7 mouse cellular contexts compared by ENCODE assay signal in genomic region chr6:121210926-121211289, GRCm38 (mm10). TPM values are rescaled to one million over a fixed set of nuclear protein-coding genes. Genes with fewer than 3 reads are reported as not detected.
A peak's percentile ranks its signal among the peaks of the same experiment; 100 is the strongest.
DNase-seq lines count a peak whose midpoint lies in the region; ATAC-seq and TF ChIP-seq lines count a peak whose summit lies in the region.

No protein-coding gene starts in this region.

- no peak overlapping the region for H3K27ac ChIP-seq in liver, adult 2 months (replicated peaks; ENCODE audit: insufficient read depth, low read depth, low read length)
- no peak overlapping the region for H3K27ac ChIP-seq in forebrain, embryonic 10.5 days
- H3K27ac ChIP-seq in intestine, embryonic 16.5 days (ENCODE audit: low read length) = no peak overlapping the region
- no peak overlapping the region for H3K27ac ChIP-seq in neural tube, embryonic 14.5 days (ENCODE audit: low read depth, low read length)

- peak overlapping the region; percentile 14; the same call in 1 of the 2 replicates for H3K9ac ChIP-seq in liver, adult 2 months (ENCODE audit: low read depth, low read length)
- no peak overlapping the region for H3K9ac ChIP-seq in intestine, embryonic 16.5 days (ENCODE audit: low read depth, low read length)
- H3K9ac ChIP-seq in neural tube, embryonic 14.5 days (replicated peaks; ENCODE audit: low read depth, low read length) = peak overlapping the region; percentile 57

- ATAC-seq in intestine, embryonic 16.5 days = peak; percentile 44; the same call in 1 of the 2 replicates
- peak; percentile 42 for ATAC-seq in neural tube, embryonic 14.5 days (ENCODE audit: low read depth)

- intact Hi-C loops in gastrocnemius, postnatal 14 days (cut with DNase I; ENCODE audit: low total_unique reads) = no loop called here

- no peak for TF ChIP-seq POLR2A in liver, adult 2 months (IDR thresholded peaks at IDR 0.05; ENCODE audit: extremely low read depth, insufficient read depth, low read length)

- H3K4me3 ChIP-seq in liver, adult 2 months (ENCODE audit: insufficient read depth, low read depth, low read length) = peak overlapping the region; percentile 42
- H3K4me3 ChIP-seq in forebrain, embryonic 10.5 days = peak overlapping the region; percentile 62
- H3K4me3 ChIP-seq in intestine, embryonic 16.5 days (ENCODE audit: low read length) = peak overlapping the region; percentile 44
- H3K4me3 ChIP-seq in neural tube, embryonic 14.5 days (ENCODE audit: low read depth, low read length) = peak overlapping the region; percentile 43

- no peaks in the 10 kb centered on the region for H3K36me3 ChIP-seq in liver, adult 2 months (ENCODE audit: control insufficient read depth, insufficient read depth, low read length)
- no peaks in the 10 kb centered on the region for H3K36me3 ChIP-seq in forebrain, embryonic 10.5 days (replicated peaks)
- H3K36me3 ChIP-seq in intestine, embryonic 16.5 days (ENCODE audit: control insufficient read depth, insufficient read depth, low read length) = no peaks in the 10 kb centered on the region
- no peaks in the 10 kb centered on the region for H3K36me3 ChIP-seq in neural tube, embryonic 14.5 days (ENCODE audit: control insufficient read depth, insufficient read depth, low read length)

- DNase-seq in liver, adult 2 months (ENCODE audit: extremely low read depth, low read depth, low spot score) = no peak
- DNase-seq in liver = no peak
- peak; percentile 23 for DNase-seq in forebrain, embryonic 10.5 days (ENCODE audit: extremely low spot score, low spot score)
- DNase-seq in adipocyte (ENCODE audit: low spot score) = no peak
- DNase-seq in gastrocnemius, postnatal 14 days = no peak

- peak overlapping the region; percentile 87 for H3K4me2 ChIP-seq in intestine, embryonic 16.5 days (ENCODE audit: low read depth, low read length)
- H3K4me2 ChIP-seq in neural tube, embryonic 14.5 days (ENCODE audit: low read depth, low read length) = peak overlapping the region; percentile 94

- 2% methylated on average over 12 of the region's 12 CpGs for WGBS in liver, adult 2 months
- 2% methylated on average over 12 of the region's 12 CpGs for WGBS in forebrain, embryonic 10.5 days
- 3% methylated on average over 12 of the region's 12 CpGs for WGBS in intestine, embryonic 16.5 days
- WGBS in neural tube, embryonic 14.5 days = under 1% methylated on average over 12 of the region's 12 CpGs

- TF ChIP-seq CTCF in liver, adult 2 months (IDR thresholded peaks at IDR 0.05; ENCODE audit: low read depth, low read length) = no peak

- no peaks in the 10 kb centered on the region for H3K79me2 ChIP-seq in liver, adult 2 months (ENCODE audit: control insufficient read depth, insufficient read depth, low read length)

- peaks cover 6% of the 10 kb centered on the region for H3K4me1 ChIP-seq in liver, adult 2 months (ENCODE audit: control insufficient read depth, insufficient read depth, low read length)
- peaks cover 20% of the 10 kb centered on the region for H3K4me1 ChIP-seq in forebrain, embryonic 10.5 days
- peaks cover 15% of the 10 kb centered on the region for H3K4me1 ChIP-seq in intestine, embryonic 16.5 days (ENCODE audit: control insufficient read depth, insufficient read depth, low read length)
- H3K4me1 ChIP-seq in neural tube, embryonic 14.5 days (ENCODE audit: control insufficient read depth, insufficient read depth, low read length) = peaks cover 12% of the 10 kb centered on the region; the same call in 1 of the 2 replicates

- no peaks in the 10 kb centered on the region for H3K27me3 ChIP-seq in liver, adult 2 months (ENCODE audit: control insufficient read depth, insufficient read depth, low read length)
- H3K27me3 ChIP-seq in forebrain, embryonic 10.5 days (ENCODE audit: poor library complexity, severe bottlenecking) = peaks cover 44% of the 10 kb centered on the region
- peaks cover 25% of the 10 kb centered on the region for H3K27me3 ChIP-seq in intestine, embryonic 16.5 days (replicated peaks; ENCODE audit: control insufficient read depth, insufficient read depth, low read length)
- 0 out of 2 replicates have a peak, but pooled peaks cover 2% of the 10 kb centered on the region for H3K27me3 ChIP-seq in neural tube, embryonic 14.5 days (ENCODE audit: control insufficient read depth, insufficient read depth, low read length)

- H3K9me3 ChIP-seq in forebrain, embryonic 10.5 days = no peaks in the 10 kb centered on the region
- no peaks in the 10 kb centered on the region for H3K9me3 ChIP-seq in intestine, embryonic 16.5 days (ENCODE audit: control insufficient read depth, low read length)
- no peaks in the 10 kb centered on the region for H3K9me3 ChIP-seq in neural tube, embryonic 14.5 days (ENCODE audit: control insufficient read depth, low read length)

RNA-seq across cellular contexts. Expression of gene Tuba8, which starts 0.4 kb away (rescaled TPM):
- 0.55 and 1.9 TPM in 2 replicates for total RNA-seq in liver, adult 2 months (2014; rRNA removed)
- polyA plus RNA-seq in liver, adult 2 months (2012; rRNA removed) = 1.5 and 1.6 TPM in 2 replicates
- 0.40 and 0.54 TPM in 2 replicates for polyA plus RNA-seq in forebrain, embryonic 10.5 days (2016; fragmentation: Nextera tagmentation; extraction: Ambion mirVana)
- 0.44 and 0.68 TPM in 2 replicates for polyA plus RNA-seq in intestine, embryonic 16.5 days (2015; fragmentation: Nextera tagmentation; extraction: Ambion mirVana)
- polyA plus RNA-seq in neural tube, embryonic 14.5 days (2014; fragmentation: Nextera tagmentation; extraction: Ambion mirVana) = 1.3 and 1.5 TPM in 2 replicates
- total RNA-seq in gastrocnemius, postnatal 14 days (2021) = 100 to 1,000 TPM; 149 to 227 TPM

RNA-seq across cellular contexts. Expression of gene Pex26, which starts 27.4 kb away (rescaled TPM):
- total RNA-seq in liver, adult 2 months (2014; rRNA removed) = 10.0 and 13.2 TPM in 2 replicates
- 20.4 and 23.5 TPM in 2 replicates for polyA plus RNA-seq in liver, adult 2 months (2012; rRNA removed)
- 8.0 and 10.3 TPM in 2 replicates for polyA plus RNA-seq in forebrain, embryonic 10.5 days (2016; fragmentation: Nextera tagmentation; extraction: Ambion mirVana)
- 13.4 and 14.8 TPM in 2 replicates for polyA plus RNA-seq in intestine, embryonic 16.5 days (2015; fragmentation: Nextera tagmentation; extraction: Ambion mirVana)
- polyA plus RNA-seq in neural tube, embryonic 14.5 days (2014; fragmentation: Nextera tagmentation; extraction: Ambion mirVana) = 12.7 and 13.7 TPM in 2 replicates
- total RNA-seq in gastrocnemius, postnatal 14 days (2021) = 1 to 10 TPM; 2.7 to 3.5 TPM

RNA-seq across cellular contexts. Expression of gene Usp18, which starts 34.8 kb away (rescaled TPM):
- 16.8 and 25.5 TPM in 2 replicates for total RNA-seq in liver, adult 2 months (2014; rRNA removed)
- 9.7 and 27.8 TPM in 2 replicates for polyA plus RNA-seq in liver, adult 2 months (2012; rRNA removed)
- 0.26 and 0.75 TPM in 2 replicates for polyA plus RNA-seq in forebrain, embryonic 10.5 days (2016; fragmentation: Nextera tagmentation; extraction: Ambion mirVana)
- 2.6 and 2.8 TPM in 2 replicates for polyA plus RNA-seq in intestine, embryonic 16.5 days (2015; fragmentation: Nextera tagmentation; extraction: Ambion mirVana)
- 0.54 and 1.2 TPM in 2 replicates for polyA plus RNA-seq in neural tube, embryonic 14.5 days (2014; fragmentation: Nextera tagmentation; extraction: Ambion mirVana)
- total RNA-seq in gastrocnemius, postnatal 14 days (2021) = under 1 TPM; 0.47 to 0.78 TPM
